Mouse (Mus musculus): Measurements from ENCODE around the gene Piwil1.

- TF ChIP-seq CTCF (IDR thresholded peaks at IDR 0.05) (no peak), EP300 (IDR thresholded peaks at IDR 0.05) (no peak)
Measured at GRCm38 (mm10) chr5:128707271-128707670, 4.9 kb downstream of the Piwil1 start.
